Mouse (Mus musculus) small intestine, adult 2 months (tissue): ENCODE data around the gene Slc12a6. TPM values are rescaled to one million over a fixed set of nuclear protein-coding genes. Genes with fewer than 3 reads are reported as not detected.

Experiments
- H3K27ac ChIP-seq: fragments of 200-500 bp; 2 replicates; pipeline ENCODE4 v1.5.1; 2012; ENCODE audit warnings: low read depth, low read length, control low read depth, inconsistent platforms; ENCODE audit not compliant: insufficient read depth
- H3K27me3 ChIP-seq: fragments of 200-500 bp; 2 replicates; pipeline ENCODE4 v1.6.1; 2012; ENCODE audit warnings: mild to moderate bottlenecking, moderate library complexity, low read length, inconsistent platforms; ENCODE audit not compliant: control insufficient read depth, insufficient read depth
- H3K36me3 ChIP-seq: fragments of 200-500 bp; 2 replicates; pipeline ENCODE4 v1.6.1; 2012; ENCODE audit warnings: mild to moderate bottlenecking, low read length, control low read depth, inconsistent platforms; ENCODE audit not compliant: control insufficient read depth, insufficient read depth
- H3K4me1 ChIP-seq: fragments of 200-500 bp; 2 replicates; pipeline ENCODE4 v1.6.1; 2012; ENCODE audit warnings: low read length, inconsistent platforms, mixed read lengths; ENCODE audit not compliant: control insufficient read depth, insufficient read depth, insufficient read length
- H3K4me3 ChIP-seq: fragments of 200-500 bp; 2 replicates; pipeline ENCODE4 v1.5.1; 2012; ENCODE audit warnings: low read depth, mild to moderate bottlenecking, control low read depth, inconsistent platforms, low read length, moderate library complexity
- CTCF ChIP-seq: fragments of 200-500 bp; IDR thresholded peaks from 2 replicates; pipeline ENCODE4 v1.5.1; 2012; ENCODE audit warnings: low read depth, mild to moderate bottlenecking, control low read depth, inconsistent platforms, low read length, moderate library complexity, mixed read lengths; ENCODE audit not compliant: insufficient replicate concordance, insufficient read length; ENCODE audit errors: extremely low read depth
- POLR2A ChIP-seq: fragments of 200-500 bp; IDR thresholded peaks from 2 replicates; pipeline ENCODE4 v1.6.1; 2012; ENCODE audit warnings: low read depth, mild to moderate bottlenecking, control low read depth, inconsistent platforms, low read length, moderate library complexity
- WGBS: fragments of 180-500 bp; shearing (Covaris S2); methylation state at CpG from one replicate; pipeline ENCODE4 v1.1.7; 2018; 5-methylcytosine and 5-hydroxymethylcytosine counted together
- polyA plus RNA-seq: library from polyadenylated mRNA; depleted of rRNA; stranded (reverse); fragments of >200 nt; gene quantifications from 2 replicates; pipeline ENCODE4 v1.2.3, GENCODE M21; 2012

Slc12a6 gene
- polyA plus RNA-seq, 1 experiment, result 17.6 TPM

- H3K4me1 ChIP-seq, result peaks cover 3% of the 10 kb centered on the region; the same call in 1 of the 2 replicates
- no peaks in the 10 kb centered on the region for H3K27me3 ChIP-seq
- TF ChIP-seq CTCF (no peak), POLR2A (no peak)
- H3K36me3 ChIP-seq, result no peaks in the 10 kb centered on the region; the same call in 1 of the 2 replicates
- no peak overlapping the region for H3K4me3 ChIP-seq
- 90% methylated on average over 10 of the region's 10 CpGs for WGBS
- H3K27ac ChIP-seq, result no peak overlapping the region
Observed at GRCm38 (mm10) chr2:112249780-112250453, 15.7 kb upstream of the Slc12a6 start.

- 24% methylated on average over 7 of the region's 7 CpGs for WGBS
- TF ChIP-seq POLR2A, result no peak
- Histone ChIP-seq H3K4me3 (no peak overlapping the region), H3K27me3 (no peaks in the 10 kb centered on the region), H3K36me3 (no peaks in the 10 kb centered on the region), H3K4me1 (peaks cover 13% of the 10 kb centered on the region), H3K27ac (peak overlapping the region; percentile 79)
Observed at GRCm38 (mm10) chr2:112254675-112255515, 10.7 kb upstream of the Slc12a6 start.

GRCm38 (mm10) chr2:112259241-112259962 is 6.2 kb upstream of the Slc12a6 start, which contains the start of gene Nutm1:
Gene Nutm1, minus strand, starts transcription at chr2:112259291.
- WGBS, result 45% methylated on average over 10 of the region's 10 CpGs

GRCm38 (mm10) chr2:112261748-112262653 is 3.6 kb upstream of the Slc12a6 start, which contains the start of gene Nop10:
Gene Nop10, plus strand, starts transcription at chr2:112261926.
- Histone ChIP-seq H3K36me3 (no peaks in the 10 kb centered on the region), H3K4me1 (no peaks in the 10 kb centered on the region), H3K27ac (peak within 1 kb of the TSS; percentile 63), H3K4me3 (peak within 1 kb of the TSS; percentile 75), H3K27me3 (no peaks in the 10 kb centered on the region)
- peak; percentile 88 for TF ChIP-seq POLR2A
- peak; percentile 88; the same call in 1 of the 2 replicates for TF ChIP-seq CTCF
- under 1% methylated on average over 36 of the region's 36 CpGs for WGBS

More at GRCm38 (mm10) chr2:112259241-112259962, 6.2 kb upstream of the Slc12a6 start, which contains the start of gene Nutm1:
- H3K27ac ChIP-seq, result no peak within 1 kb of the TSS
- H3K36me3 ChIP-seq, result no peaks in the 10 kb centered on the region
- H3K27me3 ChIP-seq, result no peaks in the 10 kb centered on the region
- H3K4me3 ChIP-seq, result no peak within 1 kb of the TSS
- TF ChIP-seq CTCF, result peak; percentile 54; the same call in 1 of the 2 replicates
- no peak for TF ChIP-seq POLR2A
- peaks cover 10% of the 10 kb centered on the region for H3K4me1 ChIP-seq

- Histone ChIP-seq H3K4me3 (no peak overlapping the region), H3K27me3 (no peaks in the 10 kb centered on the region), H3K36me3 (no peaks in the 10 kb centered on the region), H3K4me1 (no peaks in the 10 kb centered on the region), H3K27ac (no peak overlapping the region)
- 24% methylated on average over 4 of the region's 4 CpGs for WGBS
- TF ChIP-seq POLR2A, result no peak
- TF ChIP-seq CTCF, result no peak
Observed at GRCm38 (mm10) chr2:112262779-112263295, 2.8 kb upstream of the Slc12a6 start.

GRCm38 (mm10) chr2:112264364-112264763 is 1.3 kb upstream of the Slc12a6 start:
- H3K36me3 ChIP-seq, result no peaks in the 10 kb centered on the region
- no peak overlapping the region for H3K4me3 ChIP-seq
- TF ChIP-seq CTCF (no peak), POLR2A (no peak)
- no peaks in the 10 kb centered on the region for H3K27me3 ChIP-seq
- no peaks in the 10 kb centered on the region for H3K4me1 ChIP-seq
- 75% methylated on average over 4 of the region's 4 CpGs for WGBS
- H3K27ac ChIP-seq, result no peak overlapping the region
